Mouse (Mus musculus) midbrain, postnatal 0 days (tissue): ENCODE measurements around the gene Ints6l. TPM values are rescaled to one million over a fixed set of nuclear protein-coding genes. Genes with fewer than 3 reads are reported as not detected.

Source experiments
- ATAC-seq: fragments of 200-750 bp; cut with Nextera tagmentation; 2 replicates; pipeline ENCODE4 v1.8.0; 2017; ENCODE audit warnings: moderate number of reproducible peaks, mild to moderate bottlenecking, moderate TSS enrichment, moderate library complexity; ENCODE audit not compliant: low FRiP score
- DNase-seq: peaks from one replicate; pipeline ENCODE4 v3.0.0-alpha.2; 2015; ENCODE audit warnings: low spot score
- H3K27ac ChIP-seq: fragments of 300-500 bp; sonication (generic); 2 replicates; pipeline ENCODE4 v1.5.1; 2014; ENCODE audit warnings: low read depth, mild to moderate bottlenecking, low read length, mixed read lengths
- H3K27me3 ChIP-seq: fragments of 300-500 bp; sonication (generic); 2 replicates; pipeline ENCODE4 v1.6.1; 2014; ENCODE audit warnings: low read length, control low read depth, mixed read lengths; ENCODE audit not compliant: insufficient read depth
- H3K36me3 ChIP-seq: fragments of 300-500 bp; sonication (generic); 2 replicates; pipeline ENCODE4 v1.6.1; 2014; ENCODE audit warnings: low read length, control low read depth, mixed read lengths; ENCODE audit not compliant: insufficient read depth
- H3K4me1 ChIP-seq: fragments of 300-500 bp; sonication (generic); 2 replicates; pipeline ENCODE4 v1.6.1; 2014; ENCODE audit warnings: mild to moderate bottlenecking, control low read depth, antibody characterized with exemption, low read length, mixed read lengths; ENCODE audit not compliant: insufficient read depth
- H3K4me2 ChIP-seq: fragments of 300-500 bp; sonication (generic); 2 replicates; pipeline ENCODE4 v1.6.1; 2014; ENCODE audit warnings: low read depth, mild to moderate bottlenecking, low read length, mixed read lengths; ENCODE audit not compliant: poor library complexity, severe bottlenecking
- H3K4me3 ChIP-seq: fragments of 300-500 bp; sonication (generic); 2 replicates; pipeline ENCODE4 v1.5.1; 2014; ENCODE audit warnings: low read depth, mild to moderate bottlenecking, low read length, moderate library complexity
- H3K9ac ChIP-seq: fragments of 300-500 bp; sonication (generic); replicated peaks from 2 replicates; pipeline ENCODE4 v1.6.1; 2014; ENCODE audit warnings: mild to moderate bottlenecking, low read length, moderate library complexity, mixed read lengths; ENCODE audit not compliant: poor library complexity, severe bottlenecking
- H3K9me3 ChIP-seq: fragments of 300-500 bp; sonication (generic); 2 replicates; pipeline ENCODE4 v1.6.1; 2016; ENCODE audit warnings: low read length, control low read depth
- CTCF ChIP-seq: IDR thresholded peaks from 2 replicates; pipeline ENCODE4 v1.5.1; 2016; ENCODE audit warnings: antibody characterized with exemption, mild to moderate bottlenecking
- WGBS: fragments of 180-500 bp; shearing (Covaris S2); extraction: QIAGEN DNeasy Blood & Tissue Kit; methylation state at CpG from one replicate; pipeline ENCODE4 v1.1.7; 2014; 5-methylcytosine and 5-hydroxymethylcytosine counted together
- polyA plus RNA-seq: library from polyadenylated mRNA; unstranded; fragments of >200 nt; fragmentation: Nextera tagmentation; extraction: Ambion mirVana; gene quantifications from 2 replicates; pipeline ENCODE4 v1.2.1, GENCODE M21; 2015
- total RNA-seq: library from RNA; depleted of rRNA; stranded (reverse); fragments of >200 nt; gene quantifications from 2 replicates; pipeline ENCODE4 v1.2.3, GENCODE M21; 2014; rRNA removed

The Ints6l gene
- 20.7 and 32.2 TPM in 2 replicates for total RNA-seq
- 12.1 and 14.0 TPM in 2 replicates for polyA plus RNA-seq

DNA sequence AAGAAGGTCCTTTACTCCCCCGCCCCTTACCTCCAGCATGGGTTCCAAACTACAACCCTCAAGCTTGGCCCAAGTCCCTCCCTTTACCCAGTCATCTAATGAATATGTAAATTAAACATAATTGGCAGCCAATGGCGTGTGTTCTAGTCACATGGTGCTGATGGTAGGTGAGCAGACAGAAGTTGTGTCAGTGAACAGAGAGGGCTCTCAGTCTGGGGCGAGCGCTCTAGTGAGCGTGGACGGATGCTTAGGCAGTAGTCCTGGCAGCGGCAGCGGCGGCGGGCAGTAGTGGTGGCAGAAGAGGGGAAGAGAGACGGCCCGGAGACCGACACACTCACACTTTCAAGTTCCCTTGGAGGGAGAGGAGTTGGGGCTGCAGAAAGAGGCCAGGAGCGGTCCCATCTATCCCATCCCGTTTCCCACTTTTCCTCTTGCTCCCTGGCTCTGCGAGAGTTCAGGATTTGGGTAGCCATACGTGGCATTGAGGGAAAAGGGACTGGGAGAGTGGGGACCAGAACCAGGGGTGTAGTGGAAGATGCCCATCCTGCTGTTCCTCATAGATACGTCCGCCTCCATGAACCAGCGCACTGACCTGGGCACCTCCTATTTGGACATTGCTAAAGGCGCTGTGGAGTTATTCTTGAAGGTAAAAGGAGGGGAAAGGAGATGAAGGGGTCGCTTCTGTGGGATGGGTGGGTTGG, at the start of gene Ints6l:
TSS of gene Ints6l (plus strand) at position 187 of the 701 bp plus-strand sequence.
- Histone ChIP-seq H3K9ac (peak within 1 kb of the TSS; percentile 87), H3K9me3 (no peaks in the 10 kb centered on the region), H3K27me3 (no peaks in the 10 kb centered on the region), H3K4me3 (peak within 1 kb of the TSS; percentile 52), H3K36me3 (no peaks in the 10 kb centered on the region), H3K4me2 (peak within 1 kb of the TSS; percentile 52), H3K27ac (peak within 1 kb of the TSS; percentile 94), H3K4me1 (no peaks in the 10 kb centered on the region)
- TF ChIP-seq CTCF, result no peak
- DNase-seq (peak; percentile 92), ATAC-seq (peak; percentile 83)
- WGBS, result 22% methylated on average over 16 of the region's 22 CpGs

DNA sequence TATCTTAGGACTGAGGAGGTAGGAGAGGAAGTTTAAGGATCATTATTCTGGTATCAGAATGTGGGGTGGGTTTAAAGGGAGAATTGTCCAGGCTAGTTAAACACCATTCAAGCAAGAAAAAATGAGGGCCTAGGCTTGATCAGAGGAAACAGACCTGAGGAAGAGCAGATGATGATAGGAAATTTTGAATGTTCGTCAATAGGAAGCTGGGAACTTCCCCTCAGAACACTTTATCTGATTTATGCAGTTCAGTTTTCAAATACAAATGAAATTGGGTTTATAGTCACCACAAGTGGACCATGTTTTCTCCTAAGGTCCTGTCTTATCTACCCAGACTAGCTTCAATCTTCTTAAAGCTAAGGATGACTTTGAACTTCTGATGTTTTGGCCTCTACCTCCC, 49.2 kb upstream of the Ints6l start:
- Histone ChIP-seq H3K4me1 (no peaks in the 10 kb centered on the region), H3K9ac (no peak overlapping the region), H3K4me2 (no peak overlapping the region), H3K27me3 (no peaks in the 10 kb centered on the region), H3K27ac (no peak overlapping the region), H3K4me3 (no peak overlapping the region), H3K36me3 (no peaks in the 10 kb centered on the region), H3K9me3 (no peaks in the 10 kb centered on the region)
- WGBS, result 70% methylated on average over 1 of the region's 1 CpGs
- no peak for TF ChIP-seq CTCF
- no peak for DNase-seq
- ATAC-seq, result no peak

DNA sequence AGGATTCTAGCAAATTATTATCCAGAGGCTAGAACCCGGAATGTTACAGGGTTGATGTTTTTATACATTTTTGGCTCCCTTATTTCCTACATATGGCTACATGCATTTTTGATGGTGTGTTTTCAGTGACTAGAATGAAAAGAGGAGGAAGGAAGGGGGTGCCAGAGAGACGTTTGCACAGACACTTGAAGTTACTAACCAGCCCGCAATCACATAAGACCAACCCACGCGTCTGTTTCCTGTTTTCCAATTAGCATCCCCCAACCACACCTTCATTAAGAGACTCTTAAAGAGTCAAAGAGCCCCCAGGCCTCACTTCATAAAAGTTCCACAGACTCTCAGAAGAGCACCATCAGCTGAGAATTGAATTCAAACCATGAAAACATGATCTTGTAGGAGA, 48.5 kb upstream of the Ints6l start:
- H3K27ac ChIP-seq, result no peak overlapping the region
- no peak overlapping the region for H3K9ac ChIP-seq
- no peak overlapping the region for H3K4me2 ChIP-seq
- H3K4me1 ChIP-seq, result no peaks in the 10 kb centered on the region
- H3K4me3 ChIP-seq, result no peak overlapping the region
- ATAC-seq (no peak), DNase-seq (no peak)
- WGBS, result 77% methylated on average over 5 of the region's 5 CpGs
- TF ChIP-seq CTCF, result no peak
- H3K27me3 ChIP-seq, result no peaks in the 10 kb centered on the region
- H3K36me3 ChIP-seq, result no peaks in the 10 kb centered on the region
- no peaks in the 10 kb centered on the region for H3K9me3 ChIP-seq

DNA sequence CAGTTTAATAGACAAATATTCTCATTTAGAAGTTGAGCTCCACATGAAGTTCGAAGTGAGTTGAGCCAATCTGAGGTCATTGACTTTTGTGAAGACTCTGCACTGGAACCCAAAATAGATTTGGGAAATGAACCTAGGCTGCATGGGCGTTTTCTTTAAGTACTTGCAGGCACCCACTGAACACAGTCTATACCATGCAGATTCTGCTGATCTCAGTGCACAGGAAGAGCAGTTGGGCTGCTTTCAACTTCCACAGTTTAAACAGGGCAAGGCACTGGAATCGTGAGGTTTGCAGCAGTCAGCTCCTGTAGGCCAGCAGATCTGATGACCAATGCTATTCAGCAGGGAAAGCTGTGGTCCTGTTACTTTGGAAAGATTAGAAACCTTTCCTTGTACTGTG, 38.4 kb upstream of the Ints6l start:
- ATAC-seq (no peak), DNase-seq (no peak)
- no peaks in the 10 kb centered on the region for H3K36me3 ChIP-seq
- 65% methylated on average over 3 of the region's 3 CpGs for WGBS
- no peak for TF ChIP-seq CTCF
- H3K27me3 ChIP-seq, result no peaks in the 10 kb centered on the region
- H3K4me2 ChIP-seq, result no peak overlapping the region
- no peaks in the 10 kb centered on the region for H3K4me1 ChIP-seq
- H3K27ac ChIP-seq, result no peak overlapping the region
- H3K4me3 ChIP-seq, result no peak overlapping the region
- H3K9me3 ChIP-seq, result no peaks in the 10 kb centered on the region
- no peak overlapping the region for H3K9ac ChIP-seq

DNA sequence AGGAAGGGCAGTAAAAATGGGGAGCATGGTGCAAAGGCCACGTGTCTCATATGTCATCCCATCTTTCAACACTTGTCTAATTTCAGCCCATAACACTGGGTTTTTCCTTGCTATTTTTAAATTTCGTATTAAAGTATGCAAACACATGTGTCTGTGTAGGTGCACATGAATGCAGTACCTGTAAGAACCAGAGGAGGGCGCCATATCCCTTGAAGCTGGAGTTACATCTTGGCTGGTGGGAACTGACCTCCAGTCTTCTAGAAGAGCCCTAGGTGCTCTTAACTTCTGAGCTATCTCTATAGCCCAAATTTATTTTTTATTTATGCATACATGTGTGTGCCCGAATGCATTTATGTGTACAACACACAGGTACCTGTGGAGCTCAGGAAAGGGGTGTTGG, 37.1 kb upstream of the Ints6l start:
- H3K4me2 ChIP-seq, result no peak overlapping the region
- H3K27ac ChIP-seq, result no peak overlapping the region
- H3K27me3 ChIP-seq, result no peaks in the 10 kb centered on the region
- H3K9ac ChIP-seq, result no peak overlapping the region
- H3K9me3 ChIP-seq, result no peaks in the 10 kb centered on the region
- no peaks in the 10 kb centered on the region for H3K4me1 ChIP-seq
- ATAC-seq (no peak), DNase-seq (no peak)
- TF ChIP-seq CTCF, result peak; percentile 28
- no peaks in the 10 kb centered on the region for H3K36me3 ChIP-seq
- WGBS, result 69% methylated on average over 4 of the region's 4 CpGs
- no peak overlapping the region for H3K4me3 ChIP-seq

DNA sequence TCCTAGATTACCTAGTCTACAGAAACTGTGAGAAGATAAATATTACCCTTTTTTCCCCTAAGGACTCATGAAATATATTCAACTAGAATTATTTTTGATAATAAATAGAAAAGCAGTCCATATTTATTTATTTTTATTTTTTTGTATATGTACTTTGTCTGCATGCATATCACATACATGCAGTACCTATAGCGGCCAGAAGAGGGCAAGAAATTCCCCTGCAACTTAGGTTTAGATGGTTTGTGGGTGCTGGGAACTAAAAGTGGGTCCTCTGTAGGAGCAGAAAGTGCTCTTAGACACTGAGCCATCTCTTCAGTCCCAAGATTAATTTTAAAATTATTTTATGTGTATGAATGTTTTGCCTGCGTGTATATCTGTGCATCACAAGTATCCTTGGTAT, 24.1 kb upstream of the Ints6l start:
- Histone ChIP-seq H3K4me2 (no peak overlapping the region), H3K4me1 (no peaks in the 10 kb centered on the region), H3K27me3 (no peaks in the 10 kb centered on the region), H3K9me3 (no peaks in the 10 kb centered on the region), H3K27ac (no peak overlapping the region), H3K4me3 (no peak overlapping the region), H3K9ac (no peak overlapping the region), H3K36me3 (no peaks in the 10 kb centered on the region)
- WGBS, result 46% methylated on average over 2 of the region's 2 CpGs
- ATAC-seq, result no peak
- peak; percentile 37 for TF ChIP-seq CTCF
- DNase-seq, result no peak
